Mouse (Mus musculus) embryonic fibroblast, embryonic 13.5 days (primary cell): ENCODE data around the gene Rpl3.

ENCODE experiments used
- CTCF ChIP-seq: IDR thresholded peaks from 2 replicates; pipeline ENCODE4 v1.5.1; 2011; ENCODE audit warnings: mild to moderate bottlenecking, control low read depth, low read length, moderate library complexity, borderline replicate concordance; ENCODE audit not compliant: insufficient read depth
- POLR2A ChIP-seq: IDR thresholded peaks from 2 replicates; pipeline ENCODE4 v1.6.1; 2011; ENCODE audit warnings: low read depth, mild to moderate bottlenecking, control low read depth, low read length, moderate library complexity

GRCm38 (mm10) chr15:80137945-80138791 is 46.5 kb upstream of the Rpl3 start:
- TF ChIP-seq POLR2A (no peak), CTCF (no peak)
